Mouse (Mus musculus) kidney, postnatal 10 days (tissue): ENCODE results near the gene ccdc198.
"Not testable (repeated sequence)": the region's sequence is repeated elsewhere in the genome, so short reads cannot be mapped to it uniquely, and the experiment has no call there.

Experiments used
- DNase-seq: peaks from one replicate; pipeline ENCODE4 v3.0.0; 2021; ENCODE audit warnings: mixed read lengths

ccdc198 gene

GRCm38 (mm10) chr14:49245126-49245714 is at the start of gene ccdc198:
ccdc198 (minus strand) TSS chr14:49245474.
- peak; percentile 31 for DNase-seq

- no peak for DNase-seq
These were observed 48.7 kb upstream of the ccdc198 start for GRCm38 (mm10) chr14:49293802-49294449.

- no peak for DNase-seq
These were observed 44.9 kb upstream of the ccdc198 start for GRCm38 (mm10) chr14:49290029-49290745.

- DNase-seq = no peak
These were observed 38.7 kb upstream of the ccdc198 start for GRCm38 (mm10) chr14:49283784-49284655.

GRCm38 (mm10) chr14:49278880-49279279 is 33.6 kb upstream of the ccdc198 start:
- no peak for DNase-seq

- DNase-seq = not testable (repeated sequence)
These were observed 33.2 kb upstream of the ccdc198 start for GRCm38 (mm10) chr14:49278479-49278878.

GRCm38 (mm10) chr14:49277642-49278041 is 32.4 kb upstream of the ccdc198 start:
- DNase-seq = peak; percentile 9

- no peak for DNase-seq
These were observed 30.1 kb upstream of the ccdc198 start for GRCm38 (mm10) chr14:49275376-49275775.

- no peak for DNase-seq
These were observed 20.2 kb upstream of the ccdc198 start for GRCm38 (mm10) chr14:49265286-49266002.

GRCm38 (mm10) chr14:49241522-49241921 is 3.8 kb downstream of the ccdc198 start:
- DNase-seq = no peak

- peak; percentile 78 for DNase-seq
These were observed 7.1 kb downstream of the ccdc198 start for GRCm38 (mm10) chr14:49238206-49238605.

GRCm38 (mm10) chr14:49234788-49235515 is 10.3 kb downstream of the ccdc198 start:
- DNase-seq = peak; percentile 62

GRCm38 (mm10) chr14:49231845-49232244 is 13.4 kb downstream of the ccdc198 start:
- no peak for DNase-seq

- peak; percentile 13 for DNase-seq
These were observed 18.3 kb downstream of the ccdc198 start for GRCm38 (mm10) chr14:49226986-49227385.

- no peak for DNase-seq
These were observed 18.8 kb downstream of the ccdc198 start for GRCm38 (mm10) chr14:49226471-49226870.

GRCm38 (mm10) chr14:49221771-49222170 is 23.5 kb downstream of the ccdc198 start:
- no peak for DNase-seq

GRCm38 (mm10) chr14:49219466-49220022 is 25.7 kb downstream of the ccdc198 start:
- not testable (repeated sequence) for DNase-seq

GRCm38 (mm10) chr14:49218677-49219076 is 26.6 kb downstream of the ccdc198 start:
- DNase-seq = no peak

GRCm38 (mm10) chr14:49210215-49210614 is 35.1 kb downstream of the ccdc198 start:
- not testable (repeated sequence) for DNase-seq

- DNase-seq = no peak
These were observed 44.0 kb downstream of the ccdc198 start for GRCm38 (mm10) chr14:49201073-49201778.
